Mouse (Mus musculus) intestine, embryonic 14.5 days (tissue): ENCODE data around the gene Atoh8. TPM values are rescaled to one million over a fixed set of nuclear protein-coding genes. Genes with fewer than 3 reads are reported as not detected.

Source experiments
- ATAC-seq: fragments of 200-750 bp; cut with Nextera tagmentation; replicated peaks from 2 replicates; pipeline ENCODE4 v1.8.0; 2017; ENCODE audit warnings: low read depth, moderate number of reproducible peaks, moderate TSS enrichment, moderate library complexity; ENCODE audit not compliant: low FRiP score, low TSS enrichment
- DNase-seq: peaks from one replicate; pipeline ENCODE4 v3.0.0-alpha.2; 2018; ENCODE audit warnings: low spot score
- H3K27ac ChIP-seq: fragments of 300-500 bp; sonication (generic); 2 replicates; pipeline ENCODE4 v1.5.1; 2014; ENCODE audit warnings: low read depth, mild to moderate bottlenecking, control low read depth
- H3K27me3 ChIP-seq: fragments of 300-500 bp; sonication (generic); replicated peaks from 2 replicates; pipeline ENCODE4 v1.6.1; 2014; ENCODE audit warnings: low read length, control low read depth; ENCODE audit not compliant: control insufficient read depth, insufficient read depth
- H3K36me3 ChIP-seq: fragments of 300-500 bp; sonication (generic); 2 replicates; pipeline ENCODE4 v1.6.1; 2014; ENCODE audit warnings: low read length, control low read depth; ENCODE audit not compliant: control insufficient read depth, insufficient read depth
- H3K4me1 ChIP-seq: fragments of 300-500 bp; sonication (generic); replicated peaks from 2 replicates; pipeline ENCODE4 v1.6.1; 2014; ENCODE audit warnings: low read length, control low read depth, mixed read lengths; ENCODE audit not compliant: control insufficient read depth, insufficient read depth
- H3K4me2 ChIP-seq: fragments of 300-500 bp; sonication (generic); 2 replicates; pipeline ENCODE4 v1.6.1; 2014; ENCODE audit warnings: low read length
- H3K4me3 ChIP-seq: fragments of 300-500 bp; sonication (generic); 2 replicates; pipeline ENCODE4 v1.5.1; 2014; ENCODE audit warnings: low read depth, low read length, control low read depth, mixed read lengths
- H3K9ac ChIP-seq: fragments of 300-500 bp; sonication (generic); 2 replicates; pipeline ENCODE4 v1.6.1; 2014; ENCODE audit warnings: mild to moderate bottlenecking, low read length
- H3K9me3 ChIP-seq: fragments of 300-500 bp; sonication (generic); 2 replicates; pipeline ENCODE4 v1.6.1; 2016; ENCODE audit warnings: low read length, control low read depth; ENCODE audit not compliant: control insufficient read depth
- WGBS: fragments of 180-500 bp; shearing (Covaris S2); extraction: QIAGEN DNeasy Blood & Tissue Kit; methylation state at CpG from one replicate; pipeline ENCODE4 v1.1.7; 2014; 5-methylcytosine and 5-hydroxymethylcytosine counted together
- polyA plus RNA-seq: library from polyadenylated mRNA; unstranded; fragments of >200 nt; fragmentation: Nextera tagmentation; extraction: Ambion mirVana; gene quantifications from 2 replicates; pipeline ENCODE4 v1.2.1, GENCODE M21; 2014

The Atoh8 gene
- polyA plus RNA-seq, 1 experiment from 2014 or later = 8.7 TPM

GRCm38 (mm10) chr6:72158966-72159764 is 76.2 kb downstream of the Atoh8 start:
- no peak overlapping the region for H3K4me3 ChIP-seq
- WGBS = 83% methylated on average over 8 of the region's 8 CpGs
- no peak overlapping the region for H3K4me2 ChIP-seq
- no peaks in the 10 kb centered on the region for H3K9me3 ChIP-seq
- H3K27ac ChIP-seq = no peak overlapping the region
- H3K36me3 ChIP-seq = no peaks in the 10 kb centered on the region
- ATAC-seq (no peak), DNase-seq (no peak)
- no peak overlapping the region for H3K9ac ChIP-seq
- no peaks in the 10 kb centered on the region for H3K4me1 ChIP-seq
- H3K27me3 ChIP-seq = no peaks in the 10 kb centered on the region

Other genes starting within 250 kb of the Atoh8 start
- gene St3gal5, start 138.0 kb downstream of the Atoh8 start, polyA plus RNA-seq = 20.8 and 21.5 TPM in 2 replicates
- 0.12 TPM in 1 of 2 replicates, not detected in the other for gene Sftpb, start 69.0 kb upstream of the Atoh8 start, polyA plus RNA-seq
- 56.2 and 58.0 TPM in 2 replicates for gene Usp39, start 109.6 kb upstream of the Atoh8 start, polyA plus RNA-seq
- 25.0 and 27.6 TPM in 2 replicates for gene 0610030E20Rik, start 111.7 kb upstream of the Atoh8 start, polyA plus RNA-seq
- gene Tmem150a, start 119.9 kb upstream of the Atoh8 start, polyA plus RNA-seq = 10.8 and 11.7 TPM in 2 replicates
- 96.9 and 98.0 TPM in 2 replicates for gene Rnf181, start 131.4 kb upstream of the Atoh8 start, polyA plus RNA-seq
- gene Vamp5, start 144.9 kb upstream of the Atoh8 start, polyA plus RNA-seq = 19.6 and 21.4 TPM in 2 replicates
- gene Vamp8, start 155.1 kb upstream of the Atoh8 start, polyA plus RNA-seq = 177 and 183 TPM in 2 replicates
- gene Ggcx, start 178.7 kb upstream of the Atoh8 start, polyA plus RNA-seq = 12.8 and 17.7 TPM in 2 replicates
- 378 and 409 TPM in 2 replicates for gene Mat2a, start 204.0 kb upstream of the Atoh8 start, polyA plus RNA-seq